Mouse (Mus musculus) forebrain, embryonic 14.5 days (tissue): ENCODE results near the gene Draxin. TPM values are rescaled to one million over a fixed set of nuclear protein-coding genes. Genes with fewer than 3 reads are reported as not detected.

ENCODE experiments used
- ATAC-seq: fragments of 200-750 bp; cut with Nextera tagmentation; 2 replicates; pipeline ENCODE4 v1.8.0; 2017; ENCODE audit warnings: mild to moderate bottlenecking, moderate library complexity
- DNase-seq: peaks from one replicate; pipeline ENCODE4 v3.0.0-alpha.2; 2015; ENCODE audit warnings: low spot score
- H3K27ac ChIP-seq: fragments of 300-500 bp; sonication (generic); 2 replicates; pipeline ENCODE4 v1.5.1; 2014; ENCODE audit warnings: low read depth, mild to moderate bottlenecking, control low read depth, low read length, moderate library complexity
- H3K27me3 ChIP-seq: fragments of 300-500 bp; sonication (generic); replicated peaks from 2 replicates; pipeline ENCODE4 v1.6.1; 2014; ENCODE audit warnings: low read length, control low read depth, mixed read lengths; ENCODE audit not compliant: control insufficient read depth, insufficient read depth
- H3K36me3 ChIP-seq: fragments of 300-500 bp; sonication (generic); 2 replicates; pipeline ENCODE4 v1.6.1; 2014; ENCODE audit warnings: low read length, control low read depth; ENCODE audit not compliant: control insufficient read depth, insufficient read depth
- H3K4me1 ChIP-seq: fragments of 300-500 bp; sonication (generic); 2 replicates; pipeline ENCODE4 v1.6.1; 2014; ENCODE audit warnings: antibody characterized with exemption, low read length, control low read depth; ENCODE audit not compliant: control insufficient read depth, insufficient read depth
- H3K4me2 ChIP-seq: fragments of 300-500 bp; sonication (generic); 2 replicates; pipeline ENCODE4 v1.6.1; 2014; ENCODE audit warnings: mild to moderate bottlenecking, control low read depth, low read length
- H3K4me3 ChIP-seq: fragments of 300-500 bp; sonication (generic); 2 replicates; pipeline ENCODE4 v1.5.1; 2014; ENCODE audit warnings: low read depth, low read length, control low read depth
- H3K9ac ChIP-seq: fragments of 300-500 bp; sonication (generic); 2 replicates; pipeline ENCODE4 v1.6.1; 2014; ENCODE audit warnings: mild to moderate bottlenecking, low read length, control low read depth, moderate library complexity
- H3K9me3 ChIP-seq: fragments of 300-500 bp; sonication (generic); replicated peaks from 2 replicates; pipeline ENCODE4 v1.6.1; 2016; ENCODE audit warnings: low read length, control low read depth, mixed read lengths; ENCODE audit not compliant: control insufficient read depth
- WGBS: fragments of 180-500 bp; shearing (Covaris S2); extraction: QIAGEN DNeasy Blood & Tissue Kit; methylation state at CpG from one replicate; pipeline ENCODE4 v1.1.7; 2014; 5-methylcytosine and 5-hydroxymethylcytosine counted together
- polyA plus RNA-seq: library from polyadenylated mRNA; unstranded; fragments of >200 nt; fragmentation: Nextera tagmentation; extraction: Ambion mirVana; gene quantifications from 2 replicates; pipeline ENCODE4 v1.2.1, GENCODE M21; 2014

The Draxin gene
- polyA plus RNA-seq, 1 experiment from 2014 or later = 18.8 TPM

DNA sequence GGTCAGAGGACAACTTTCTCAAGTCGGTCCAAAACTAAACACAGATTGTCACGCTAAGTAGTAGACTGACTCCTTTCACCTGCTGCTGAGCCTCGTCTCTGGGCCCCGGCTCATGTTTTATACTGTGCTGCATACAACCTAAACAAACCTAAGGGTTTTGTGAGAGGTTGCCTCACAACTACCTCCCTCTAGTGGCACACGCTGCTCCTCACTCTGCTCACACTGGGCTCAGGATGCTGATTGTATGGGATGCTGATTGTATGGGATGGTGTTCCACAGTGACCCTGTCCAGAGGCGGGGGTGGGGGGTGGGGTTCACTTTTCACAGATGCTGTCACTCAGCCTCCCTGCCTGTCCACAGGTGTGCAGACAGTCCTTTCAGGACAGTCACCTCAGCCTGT is 51.3 kb downstream of the Draxin start:
- no peak overlapping the region for H3K27ac ChIP-seq
- WGBS = 62% methylated on average over 6 of the region's 6 CpGs

GRCm38 (mm10) chr4:148075881-148076280 is 54.6 kb downstream of the Draxin start:
- H3K36me3 ChIP-seq = no peaks in the 10 kb centered on the region
- no peak overlapping the region for H3K4me2 ChIP-seq
- H3K9ac ChIP-seq = no peak overlapping the region
- H3K4me3 ChIP-seq = no peak overlapping the region
- H3K4me1 ChIP-seq = no peaks in the 10 kb centered on the region
- no peaks in the 10 kb centered on the region for H3K27me3 ChIP-seq
- ATAC-seq (no peak), DNase-seq (no peak)
- WGBS = 93% methylated on average over 6 of the region's 6 CpGs
- no peak overlapping the region for H3K27ac ChIP-seq
- H3K9me3 ChIP-seq = no peaks in the 10 kb centered on the region

More for the DNA sequence above, 51.3 kb downstream of the Draxin start:
- no peaks in the 10 kb centered on the region for H3K27me3 ChIP-seq
- ATAC-seq = 0 out of 2 replicates have a peak, but pooled peaks have one; percentile 9
- DNase-seq = no peak
- H3K4me3 ChIP-seq = no peak overlapping the region
- H3K4me2 ChIP-seq = no peak overlapping the region
- no peaks in the 10 kb centered on the region for H3K36me3 ChIP-seq
- H3K9ac ChIP-seq = no peak overlapping the region
- H3K4me1 ChIP-seq = no peaks in the 10 kb centered on the region
- H3K9me3 ChIP-seq = no peaks in the 10 kb centered on the region

DNA sequence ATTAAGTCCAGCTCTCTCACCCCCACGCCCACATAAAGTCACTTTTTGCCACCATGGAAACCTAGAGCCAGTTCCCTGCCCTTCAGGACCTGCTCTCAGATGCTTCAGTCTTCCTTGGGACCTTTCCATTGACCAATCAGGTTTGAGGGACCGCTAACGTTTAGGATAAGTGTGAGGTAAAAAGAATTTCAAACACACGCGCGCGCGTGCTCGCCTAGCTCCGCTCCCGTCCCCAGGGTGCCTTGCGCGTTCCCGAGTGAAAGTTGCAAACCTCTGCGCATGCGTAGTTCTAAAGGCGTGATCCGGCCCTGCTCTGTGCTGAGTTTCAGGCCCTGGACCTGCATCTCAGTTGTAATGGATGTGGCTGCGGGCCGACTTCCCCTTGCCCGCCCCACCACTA is 55.2 kb downstream of the Draxin start:
- 38% methylated on average over 21 of the region's 21 CpGs for whole genome bisulfite sequencing
- Histone ChIP-seq H3K27me3 (no peaks in the 10 kb centered on the region), H3K4me2 (peak overlapping the region; percentile 44), H3K4me3 (peak overlapping the region; percentile 16), H3K27ac (no peak overlapping the region), H3K9me3 (no peaks in the 10 kb centered on the region), H3K9ac (peak overlapping the region; percentile 30; the same call in 1 of the 2 replicates), H3K4me1 (no peaks in the 10 kb centered on the region), H3K36me3 (no peaks in the 10 kb centered on the region)
- ATAC-seq (peak; percentile 54; the same call in 1 of the 2 replicates), DNase-seq (peak; percentile 80)

GRCm38 (mm10) chr4:148074521-148075189 is 55.8 kb downstream of the Draxin start:
- ATAC-seq (peak; percentile 47), DNase-seq (peak; percentile 63)
- no peaks in the 10 kb centered on the region for H3K36me3 ChIP-seq
- H3K4me2 ChIP-seq = peak overlapping the region; percentile 44
- H3K27ac ChIP-seq = no peak overlapping the region
- H3K9ac ChIP-seq = peak overlapping the region; percentile 30; the same call in 1 of the 2 replicates
- H3K4me3 ChIP-seq = peak overlapping the region; percentile 16
- WGBS = 47% methylated on average over 17 of the region's 17 CpGs
- H3K4me1 ChIP-seq = no peaks in the 10 kb centered on the region
- H3K9me3 ChIP-seq = no peaks in the 10 kb centered on the region
- H3K27me3 ChIP-seq = no peaks in the 10 kb centered on the region

DNA sequence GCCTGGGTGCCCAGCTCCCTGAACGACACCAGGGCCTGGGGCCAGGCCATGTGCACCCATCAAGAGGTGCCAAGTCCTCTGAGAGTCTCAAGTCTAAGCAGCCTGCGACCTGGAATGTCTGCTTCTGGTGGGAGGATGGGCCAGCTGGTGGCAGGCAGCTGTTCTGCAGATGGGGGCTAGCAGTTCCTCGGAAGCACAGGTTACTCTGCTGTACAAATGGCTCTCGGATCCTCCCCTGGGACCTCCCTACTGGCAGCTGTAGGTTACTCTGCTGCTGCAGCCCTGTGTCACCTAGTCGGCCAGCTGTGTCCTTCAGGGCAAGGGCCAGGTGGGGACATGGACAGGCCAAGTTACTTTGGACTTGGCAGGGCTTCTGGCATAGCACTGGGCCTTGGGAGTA is 59.0 kb downstream of the Draxin start:
- Histone ChIP-seq H3K9me3 (no peaks in the 10 kb centered on the region), H3K27me3 (no peaks in the 10 kb centered on the region), H3K9ac (no peak overlapping the region), H3K4me2 (no peak overlapping the region), H3K4me3 (no peak overlapping the region), H3K36me3 (no peaks in the 10 kb centered on the region), H3K27ac (no peak overlapping the region), H3K4me1 (no peaks in the 10 kb centered on the region)
- no peak for ATAC-seq
- WGBS = 68% methylated on average over 5 of the region's 5 CpGs
- DNase-seq = no peak

GRCm38 (mm10) chr4:148069602-148070218 is 60.8 kb downstream of the Draxin start:
- ATAC-seq (no peak), DNase-seq (no peak)
- Histone ChIP-seq H3K9ac (no peak overlapping the region), H3K27ac (no peak overlapping the region), H3K27me3 (no peaks in the 10 kb centered on the region), H3K4me1 (no peaks in the 10 kb centered on the region), H3K4me2 (no peak overlapping the region), H3K36me3 (no peaks in the 10 kb centered on the region), H3K4me3 (no peak overlapping the region), H3K9me3 (no peaks in the 10 kb centered on the region)
- WGBS = 82% methylated on average over 9 of the region's 9 CpGs

DNA sequence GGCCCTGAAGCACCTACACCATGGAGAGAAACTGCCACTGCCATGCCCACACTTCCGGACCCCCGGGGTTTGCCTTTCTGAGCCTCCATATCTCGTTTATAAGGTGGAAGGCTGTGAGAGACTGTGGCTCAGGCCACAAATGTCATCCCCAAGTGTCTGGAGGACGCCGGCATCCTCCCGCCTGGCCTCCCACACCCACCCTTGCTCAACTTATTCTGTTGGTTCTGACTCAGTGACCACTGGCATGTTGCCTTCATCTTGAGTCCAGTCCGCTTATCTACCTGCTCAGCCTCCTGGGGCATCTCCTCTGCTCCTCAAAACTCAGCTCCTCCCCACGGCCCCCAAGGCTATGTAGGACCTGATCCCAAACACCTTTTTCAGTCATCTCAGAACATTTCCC is 63.2 kb downstream of the Draxin start:
- H3K36me3 ChIP-seq = no peaks in the 10 kb centered on the region
- no peak overlapping the region for H3K27ac ChIP-seq
- no peak overlapping the region for H3K9ac ChIP-seq
- no peaks in the 10 kb centered on the region for H3K27me3 ChIP-seq
- no peak for ATAC-seq
- no peaks in the 10 kb centered on the region for H3K9me3 ChIP-seq
- DNase-seq = no peak
- H3K4me2 ChIP-seq = no peak overlapping the region
- H3K4me1 ChIP-seq = no peaks in the 10 kb centered on the region
- no peak overlapping the region for H3K4me3 ChIP-seq
- 91% methylated on average over 8 of the region's 8 CpGs for WGBS

GRCm38 (mm10) chr4:148066401-148066744 is 64.1 kb downstream of the Draxin start:
- ATAC-seq = no peak
- Histone ChIP-seq H3K27me3 (no peaks in the 10 kb centered on the region), H3K27ac (no peak overlapping the region), H3K4me3 (no peak overlapping the region), H3K9me3 (no peaks in the 10 kb centered on the region), H3K4me2 (no peak overlapping the region), H3K36me3 (no peaks in the 10 kb centered on the region), H3K9ac (no peak overlapping the region), H3K4me1 (no peaks in the 10 kb centered on the region)
- WGBS = 58% methylated on average over 9 of the region's 9 CpGs
- no peak for DNase-seq

DNA sequence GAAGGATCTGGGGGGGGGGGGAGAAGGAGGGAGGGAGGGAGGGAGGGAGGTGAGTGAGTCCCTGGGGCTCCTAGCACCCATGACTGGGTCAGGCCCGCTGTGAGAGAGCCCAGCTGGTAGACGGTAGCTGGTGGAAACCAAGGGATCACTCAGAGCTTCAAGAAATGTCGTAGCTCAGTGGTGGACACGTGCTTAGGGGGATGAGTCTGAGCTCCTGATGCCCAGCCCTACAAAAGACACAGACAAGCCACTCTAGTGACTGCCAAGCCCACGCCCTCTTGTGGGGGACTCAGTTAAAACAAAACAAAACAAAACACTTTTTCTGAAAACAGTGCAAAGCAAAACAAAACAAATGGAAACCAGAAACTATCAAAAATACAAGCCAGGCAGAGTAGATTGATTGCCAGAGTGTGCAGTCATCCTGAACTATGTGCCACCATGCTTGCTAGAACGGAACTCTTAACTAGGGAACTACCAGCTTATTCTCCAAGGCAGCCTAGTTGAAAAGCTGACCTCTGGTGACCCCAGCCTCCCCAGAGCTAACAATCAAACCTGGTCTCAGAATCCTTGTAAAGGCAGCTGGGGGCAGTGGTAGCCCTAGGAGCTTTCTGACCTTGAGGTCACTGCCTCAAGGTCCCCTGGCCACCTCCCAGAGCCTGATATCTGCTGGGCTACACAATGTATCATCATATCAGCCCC is 64.6 kb downstream of the Draxin start:
- DNase-seq (no peak), ATAC-seq (0 out of 2 replicates have a peak, but pooled peaks have one; percentile 29)
- 37% methylated on average over 6 of the region's 6 CpGs for WGBS
- H3K4me1 ChIP-seq = no peaks in the 10 kb centered on the region
- H3K9ac ChIP-seq = no peak overlapping the region
- no peak overlapping the region for H3K27ac ChIP-seq
- no peaks in the 10 kb centered on the region for H3K9me3 ChIP-seq
- no peak overlapping the region for H3K4me3 ChIP-seq
- H3K36me3 ChIP-seq = no peaks in the 10 kb centered on the region
- H3K4me2 ChIP-seq = no peak overlapping the region
- H3K27me3 ChIP-seq = no peaks in the 10 kb centered on the region
